ENCODE assay signal across 9 mouse cellular contexts in genomic region chr13:46810613-46811012, GRCm38 (mm10).
"Had no signal": no experiment of that assay in that cellular context is flagged by ENCODE, and none has a peak within 500 bp of the region (broad histone marks: within the 10 kb centered on the region; RNA-seq: fewer than 3 reads in every experiment).

No protein-coding gene starts in this region.

- H3K27ac ChIP-seq: lung, embryonic 15.5 days; macrophage; midbrain, embryonic 13.5 days; midbrain, embryonic 15.5 days; neural tube, embryonic 12.5 days; stomach, embryonic 15.5 days; stomach, postnatal 0 days had no signal

- H3K4me3 ChIP-seq: lung, embryonic 15.5 days; megakaryocyte, embryonic 14.5 days; midbrain, embryonic 13.5 days; midbrain, embryonic 15.5 days; neural tube, embryonic 12.5 days; stomach, embryonic 15.5 days had no signal

- H3K27me3 ChIP-seq: lung, embryonic 15.5 days; megakaryocyte, embryonic 14.5 days; midbrain, embryonic 13.5 days; midbrain, embryonic 15.5 days; neural tube, embryonic 12.5 days; stomach, embryonic 15.5 days had no signal

- H3K9me3 ChIP-seq: lung, embryonic 15.5 days; megakaryocyte, embryonic 14.5 days; midbrain, embryonic 13.5 days; midbrain, embryonic 15.5 days; neural tube, embryonic 12.5 days; stomach, embryonic 15.5 days had no signal

- DNase-seq: thymus, adult 2 months had no signal

- H3K4me1 ChIP-seq: lung, embryonic 15.5 days; midbrain, embryonic 13.5 days; midbrain, embryonic 15.5 days; neural tube, embryonic 12.5 days; stomach, embryonic 15.5 days had no signal

- H3K9ac ChIP-seq: lung, embryonic 15.5 days; midbrain, embryonic 13.5 days; midbrain, embryonic 15.5 days; neural tube, embryonic 12.5 days; stomach, embryonic 15.5 days had no signal
